In the genomic region with DNA sequence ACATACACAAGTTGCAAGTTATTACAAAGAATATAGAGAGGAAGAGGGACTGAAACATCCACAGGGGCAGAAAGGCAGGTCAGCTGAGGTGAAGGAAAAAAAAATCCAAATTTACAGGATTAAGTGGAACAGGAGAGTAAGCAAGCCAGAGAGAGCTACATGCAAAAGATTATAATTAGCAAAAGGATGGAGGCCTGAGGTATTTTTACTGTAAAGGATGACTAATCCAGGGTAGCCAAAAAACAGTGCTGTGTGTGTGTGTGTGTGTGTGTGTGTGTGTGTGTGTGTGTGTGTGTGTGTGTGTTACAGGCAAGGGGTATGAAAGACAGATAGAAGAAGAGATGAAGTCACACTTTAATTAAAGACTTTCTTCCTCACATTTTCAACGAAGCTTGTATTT, we compare ENCODE assay signal across 29 mouse cellular contexts. TPM values are rescaled to one million over a fixed set of nuclear protein-coding genes. Genes with fewer than 3 reads are reported as not detected.
DNase-seq lines count a peak whose midpoint lies in the region; ATAC-seq and TF ChIP-seq lines count a peak whose summit lies in the region.
"Had no signal": no experiment of that assay in that cellular context is flagged by ENCODE, and none has a peak within 500 bp of the region (broad histone marks: within the 10 kb centered on the region; RNA-seq: fewer than 3 reads in every experiment).

No protein-coding gene starts in this region.

- intact Hi-C loops in left cerebral cortex, adult 2 months (cut with DNase I), result no loop called here
- intact Hi-C loops in left cerebral cortex, postnatal 10 days (cut with DNase I), result no loop called here

- H3K4me3 ChIP-seq in forebrain, embryonic 13.5 days, result no peak overlapping the region
- H3K4me3 ChIP-seq in forebrain, embryonic 10.5 days, result no peak overlapping the region
- H3K4me3 ChIP-seq in left cerebral cortex, adult 2 months, result no peak overlapping the region
- no peak overlapping the region for H3K4me3 ChIP-seq in forebrain, embryonic 16.5 days (replicated peaks; ENCODE audit: low read length)
- no peak overlapping the region for H3K4me3 ChIP-seq in midbrain, embryonic 15.5 days
- H3K4me3 ChIP-seq: hindbrain, embryonic 10.5 days; hindbrain, embryonic 15.5 days; kidney, embryonic 15.5 days; limb, embryonic 10.5 days; limb, embryonic 15.5 days; liver, embryonic 13.5 days; midbrain, embryonic 13.5 days had no signal

- no peak for ATAC-seq in forebrain, embryonic 13.5 days
- ATAC-seq in forebrain, embryonic 16.5 days, result no peak
- no peak for ATAC-seq in midbrain, embryonic 15.5 days (replicated peaks)
- ATAC-seq: CD4-positive, CD25-positive, alpha-beta regulatory T cell, adult 4 months; inflammation-experienced regulatory T-cells, adult 6 months; lung, postnatal 0 days; midbrain, embryonic 13.5 days had no signal

- no peak for DNase-seq in forebrain, embryonic 10.5 days (ENCODE audit: extremely low spot score, low spot score)
- DNase-seq in left cerebral cortex, adult 2 months (ENCODE audit: extremely low spot score in 1 of 2, low spot score in 2 of 2), result no peak
- no peak for DNase-seq in left cerebral cortex, postnatal 10 days (ENCODE audit: extremely low spot score in 1 of 2, low spot score in 2 of 2)
- DNase-seq in 416B (ENCODE audit: low read depth), result peak; percentile 64
- DNase-seq in ovary, postnatal 10 days (ENCODE audit: low spot score), result no peak
- DNase-seq: adrenal gland, adult 2 months; cerebellum, adult 8-10 months; gastrocnemius, postnatal 10 days; heart, postnatal 14 days; kidney, adult 11 months; kidney, postnatal 25 days; liver, embryonic 13.5 days; lung, adult 18-20 months; lung, postnatal 4 days; spleen, adult 18-20 months; thymus, adult 18-20 months; thymus, postnatal 25 days had no signal

- H3K9ac ChIP-seq in forebrain, embryonic 13.5 days, result no peak overlapping the region
- no peak overlapping the region for H3K9ac ChIP-seq in forebrain, embryonic 16.5 days (replicated peaks; ENCODE audit: low read depth, low read length)
- no peak overlapping the region for H3K9ac ChIP-seq in midbrain, embryonic 15.5 days
- H3K9ac ChIP-seq: hindbrain, embryonic 15.5 days; kidney, embryonic 15.5 days; limb, embryonic 15.5 days; liver, embryonic 13.5 days; midbrain, embryonic 13.5 days had no signal

- H3K4me1 ChIP-seq in forebrain, embryonic 13.5 days, result peaks cover 12% of the 10 kb centered on the region
- peaks cover 20% of the 10 kb centered on the region for H3K4me1 ChIP-seq in forebrain, embryonic 10.5 days
- H3K4me1 ChIP-seq in forebrain, embryonic 16.5 days (replicated peaks; ENCODE audit: control insufficient read depth, insufficient read depth, low read length), result peaks cover 12% of the 10 kb centered on the region
- 0 out of 2 replicates have a peak, but pooled peaks cover 4% of the 10 kb centered on the region for H3K4me1 ChIP-seq in midbrain, embryonic 15.5 days
- H3K4me1 ChIP-seq: hindbrain, embryonic 10.5 days; hindbrain, embryonic 15.5 days; kidney, embryonic 15.5 days; limb, embryonic 10.5 days; limb, embryonic 15.5 days had no signal

- H3K27ac ChIP-seq in forebrain, embryonic 13.5 days, result peak overlapping the region; percentile 31
- H3K27ac ChIP-seq in forebrain, embryonic 10.5 days, result no peak overlapping the region
- H3K27ac ChIP-seq in left cerebral cortex, adult 2 months, result peak overlapping the region; percentile 63
- peak overlapping the region; percentile 5; the same call in 1 of the 2 replicates for H3K27ac ChIP-seq in forebrain, embryonic 16.5 days (ENCODE audit: low read length)
- no peak overlapping the region for H3K27ac ChIP-seq in midbrain, embryonic 15.5 days
- H3K27ac ChIP-seq: hindbrain, embryonic 10.5 days; hindbrain, embryonic 15.5 days; kidney, embryonic 15.5 days; limb, embryonic 10.5 days; limb, embryonic 15.5 days; liver, embryonic 13.5 days; midbrain, embryonic 13.5 days had no signal

- WGBS in forebrain, embryonic 13.5 days, result 63% methylated on average over 1 of the region's 1 CpGs
- 87% methylated on average over 1 of the region's 1 CpGs for WGBS in forebrain, embryonic 10.5 days
- WGBS in forebrain, embryonic 16.5 days, result 40% methylated on average over 1 of the region's 1 CpGs
- 72% methylated on average over 1 of the region's 1 CpGs for WGBS in midbrain, embryonic 15.5 days

- no peaks in the 10 kb centered on the region for H3K36me3 ChIP-seq in forebrain, embryonic 13.5 days (ENCODE audit: poor library complexity, severe bottlenecking)
- H3K36me3 ChIP-seq in forebrain, embryonic 10.5 days (replicated peaks), result no peaks in the 10 kb centered on the region
- H3K36me3 ChIP-seq in forebrain, embryonic 16.5 days (ENCODE audit: control insufficient read depth, insufficient read depth), result no peaks in the 10 kb centered on the region
- H3K36me3 ChIP-seq in midbrain, embryonic 15.5 days (replicated peaks), result no peaks in the 10 kb centered on the region
- H3K36me3 ChIP-seq: hindbrain, embryonic 10.5 days; hindbrain, embryonic 15.5 days; kidney, embryonic 15.5 days; limb, embryonic 10.5 days; limb, embryonic 15.5 days; liver, embryonic 13.5 days; midbrain, embryonic 13.5 days had no signal

- H3K27me3 ChIP-seq in forebrain, embryonic 13.5 days, result peaks cover 3% of the 10 kb centered on the region; the same call in 1 of the 2 replicates
- no peaks in the 10 kb centered on the region for H3K27me3 ChIP-seq in forebrain, embryonic 10.5 days (ENCODE audit: poor library complexity, severe bottlenecking)
- H3K27me3 ChIP-seq in forebrain, embryonic 16.5 days (replicated peaks; ENCODE audit: control insufficient read depth, insufficient read depth, low read length), result no peaks in the 10 kb centered on the region
- H3K27me3 ChIP-seq in midbrain, embryonic 15.5 days (replicated peaks), result no peaks in the 10 kb centered on the region
- H3K27me3 ChIP-seq: hindbrain, embryonic 15.5 days; kidney, embryonic 15.5 days; limb, embryonic 15.5 days; liver, embryonic 13.5 days; midbrain, embryonic 13.5 days had no signal

- TF ChIP-seq CTCF in left cerebral cortex, adult 2 months (IDR thresholded peaks at IDR 0.05), result no peak

- no peak overlapping the region for H3K4me2 ChIP-seq in forebrain, embryonic 13.5 days
- no peak overlapping the region for H3K4me2 ChIP-seq in forebrain, embryonic 16.5 days (ENCODE audit: low read length)
- H3K4me2 ChIP-seq in midbrain, embryonic 15.5 days, result no peak overlapping the region
- H3K4me2 ChIP-seq: hindbrain, embryonic 15.5 days; kidney, embryonic 15.5 days; limb, embryonic 15.5 days; liver, embryonic 13.5 days; midbrain, embryonic 13.5 days had no signal

- no peaks in the 10 kb centered on the region for H3K9me3 ChIP-seq in forebrain, embryonic 13.5 days (replicated peaks)
- no peaks in the 10 kb centered on the region for H3K9me3 ChIP-seq in forebrain, embryonic 10.5 days
- no peaks in the 10 kb centered on the region for H3K9me3 ChIP-seq in forebrain, embryonic 16.5 days (ENCODE audit: control insufficient read depth, low read length)
- no peaks in the 10 kb centered on the region for H3K9me3 ChIP-seq in midbrain, embryonic 15.5 days
- H3K9me3 ChIP-seq: hindbrain, embryonic 10.5 days; hindbrain, embryonic 15.5 days; kidney, embryonic 15.5 days; limb, embryonic 10.5 days; limb, embryonic 15.5 days; liver, embryonic 13.5 days; midbrain, embryonic 13.5 days had no signal

RNA-seq across cellular contexts. Expression of a gene that starts 31.3 kb away (rescaled TPM):
- polyA plus RNA-seq in forebrain, embryonic 13.5 days (2015; fragmentation: Nextera tagmentation; extraction: Ambion mirVana), result 36.9 and 39.3 TPM in 2 replicates
- polyA plus RNA-seq in forebrain, embryonic 10.5 days (2016; fragmentation: Nextera tagmentation; extraction: Ambion mirVana), result 17.6 and 18.2 TPM in 2 replicates
- 100 to 1,000 TPM; 207 to 216 TPM for total RNA-seq in left cerebral cortex, adult 2 months (2021)
- 100 to 1,000 TPM; 141 to 150 TPM for total RNA-seq in left cerebral cortex, postnatal 10 days (2021)
- 49.9 and 53.6 TPM in 2 replicates for polyA plus RNA-seq in forebrain, embryonic 16.5 days (2015; fragmentation: Nextera tagmentation; extraction: Ambion mirVana)
- polyA plus RNA-seq in midbrain, embryonic 15.5 days (2015; fragmentation: Nextera tagmentation; extraction: Ambion mirVana), result 42.2 and 45.7 TPM in 2 replicates

RNA-seq across cellular contexts. Expression of a gene that starts 47.9 kb away (rescaled TPM):
- polyA plus RNA-seq in forebrain, embryonic 13.5 days (2015; fragmentation: Nextera tagmentation; extraction: Ambion mirVana), result 1.6 and 2.3 TPM in 2 replicates
- 1.1 and 1.3 TPM in 2 replicates for polyA plus RNA-seq in forebrain, embryonic 10.5 days (2016; fragmentation: Nextera tagmentation; extraction: Ambion mirVana)
- 10 to 100 TPM; 21.4 to 23.4 TPM for total RNA-seq in left cerebral cortex, adult 2 months (2021)
- 10 to 100 TPM; 13.4 to 19.2 TPM for total RNA-seq in left cerebral cortex, postnatal 10 days (2021)
- polyA plus RNA-seq in forebrain, embryonic 16.5 days (2015; fragmentation: Nextera tagmentation; extraction: Ambion mirVana), result 2.2 and 2.3 TPM in 2 replicates
- polyA plus RNA-seq in midbrain, embryonic 15.5 days (2015; fragmentation: Nextera tagmentation; extraction: Ambion mirVana), result 3.0 and 4.0 TPM in 2 replicates

Comparison
In these comparisons a context has a peak if more than half of its experiments do, and no peak if none do; other contexts are left out.
1. H3K27ac ChIP-seq: peak in forebrain, embryonic 13.5 days (single experiment), left cerebral cortex, adult 2 months (single experiment) and forebrain, embryonic 16.5 days (single experiment); none in forebrain, embryonic 10.5 days (single experiment) and midbrain, embryonic 15.5 days (single experiment).